Mouse (Mus musculus): Measurements from ENCODE around the gene Gdpd3. TPM values are rescaled to one million over a fixed set of nuclear protein-coding genes. Genes with fewer than 3 reads are reported as not detected.

Gene Gdpd3
- polyA plus RNA-seq, 1 experiment from 2014 or later = 0.54 TPM

DNA sequence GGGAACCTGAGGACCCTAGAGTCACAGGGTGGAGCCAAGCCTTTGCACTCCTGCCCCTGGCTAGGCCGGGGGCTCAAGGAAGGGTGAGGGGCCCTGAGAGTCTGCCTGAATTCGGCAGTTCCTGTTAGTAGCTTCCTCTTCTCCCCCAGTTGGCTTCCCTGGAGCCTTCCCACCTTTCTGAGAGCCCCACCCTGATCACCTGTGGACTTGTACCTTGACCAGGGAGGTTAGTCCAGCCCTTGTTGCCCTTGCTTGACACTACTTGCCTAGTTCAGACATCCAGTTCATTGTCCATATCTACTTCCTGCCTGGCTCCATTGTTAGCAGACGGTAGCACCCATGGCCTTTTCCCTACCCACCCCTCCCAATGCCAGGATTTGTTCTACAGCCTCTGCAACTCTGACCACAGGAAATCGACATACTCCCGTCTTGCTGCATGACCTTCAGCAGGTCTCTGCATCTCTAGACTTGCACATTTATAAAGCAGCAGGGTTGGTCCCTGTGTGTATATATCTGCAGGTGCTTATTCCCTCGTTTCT, 4.5 kb upstream of the Gdpd3 start:
- Histone ChIP-seq H3K4me1 (peaks cover 67% of the 10 kb centered on the region), H3K9me3 (replicated peaks) (no peaks in the 10 kb centered on the region), H3K27me3 (replicated peaks) (no peaks in the 10 kb centered on the region), H3K36me3 (peaks cover 49% of the 10 kb centered on the region), H3K4me2 (peak overlapping the region; percentile 100), H3K27ac (peak overlapping the region; percentile 42), H3K4me3 (no peak overlapping the region), H3K9ac (no peak overlapping the region)
- no peak for ATAC-seq
- WGBS (ENCODE audit: insufficient replicate concordance) = 40% methylated on average over 6 of the region's 6 CpGs

DNA sequence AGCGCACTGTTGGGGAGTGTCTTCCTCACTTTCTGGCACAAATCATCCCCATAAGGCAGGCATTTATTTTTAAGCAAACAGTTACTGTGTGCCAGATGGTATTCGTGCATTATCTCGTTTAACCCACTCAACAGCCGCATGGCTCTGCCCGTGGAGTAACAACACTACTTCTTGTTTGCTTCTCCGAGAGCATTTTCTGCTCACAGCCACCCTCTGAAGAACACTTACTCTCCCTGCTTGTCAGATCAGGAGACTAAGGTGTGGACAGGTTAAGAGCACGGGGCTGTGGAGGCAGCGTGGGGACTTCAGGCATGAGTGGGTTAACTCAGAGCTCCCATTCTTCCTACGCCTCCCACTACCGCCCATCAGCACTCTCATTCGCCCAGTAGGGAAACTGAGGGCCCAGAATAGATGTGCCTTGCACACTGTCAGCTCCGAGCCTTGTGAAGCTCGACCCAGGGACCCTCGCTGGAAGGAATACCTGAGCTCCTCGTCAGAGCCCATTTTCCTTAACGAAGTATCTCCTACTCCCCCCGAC, 3.6 kb upstream of the Gdpd3 start:
- Histone ChIP-seq H3K4me2 (no peak overlapping the region), H3K9me3 (replicated peaks) (no peaks in the 10 kb centered on the region), H3K4me1 (peaks cover 69% of the 10 kb centered on the region), H3K36me3 (peaks cover 58% of the 10 kb centered on the region), H3K27me3 (replicated peaks) (no peaks in the 10 kb centered on the region), H3K9ac (no peak overlapping the region), H3K27ac (0 out of 2 replicates have a peak overlapping the region, but pooled peaks have one; percentile 7), H3K4me3 (no peak overlapping the region)
- 62% methylated on average over 17 of the region's 17 CpGs for WGBS (ENCODE audit: insufficient replicate concordance)
- ATAC-seq = no peak

DNA sequence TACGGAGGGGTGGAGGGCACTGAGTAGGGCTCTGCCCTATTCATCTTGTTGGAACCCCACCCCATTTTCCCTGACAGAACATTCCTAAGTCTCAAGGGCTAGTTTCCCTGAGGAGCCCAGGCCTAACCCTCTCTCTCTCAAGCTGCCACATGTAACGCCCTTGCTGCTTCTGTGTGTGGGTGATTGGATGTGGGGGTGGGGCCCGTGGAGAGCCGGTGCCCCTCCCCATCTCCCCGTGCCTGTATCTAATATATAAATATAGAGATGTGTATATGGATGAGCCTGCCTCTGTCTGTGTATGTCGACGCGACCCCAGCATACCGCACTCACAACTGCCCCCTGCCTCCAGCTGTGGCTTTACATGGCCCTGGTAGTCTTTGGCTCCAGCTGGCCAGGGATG, 594 bp upstream of the Gdpd3 start:
- ATAC-seq = peak; percentile 16; the same call in 1 of the 2 replicates
- Histone ChIP-seq H3K9me3 (replicated peaks) (no peaks in the 10 kb centered on the region), H3K4me3 (no peak overlapping the region), H3K4me2 (no peak overlapping the region), H3K27me3 (replicated peaks) (no peaks in the 10 kb centered on the region), H3K36me3 (peaks cover 82% of the 10 kb centered on the region), H3K27ac (no peak overlapping the region), H3K4me1 (peaks cover 57% of the 10 kb centered on the region), H3K9ac (0 out of 2 replicates have a peak overlapping the region, but pooled peaks have one; percentile 2)
- 63% methylated on average over 9 of the region's 9 CpGs for WGBS (ENCODE audit: insufficient replicate concordance)

DNA sequence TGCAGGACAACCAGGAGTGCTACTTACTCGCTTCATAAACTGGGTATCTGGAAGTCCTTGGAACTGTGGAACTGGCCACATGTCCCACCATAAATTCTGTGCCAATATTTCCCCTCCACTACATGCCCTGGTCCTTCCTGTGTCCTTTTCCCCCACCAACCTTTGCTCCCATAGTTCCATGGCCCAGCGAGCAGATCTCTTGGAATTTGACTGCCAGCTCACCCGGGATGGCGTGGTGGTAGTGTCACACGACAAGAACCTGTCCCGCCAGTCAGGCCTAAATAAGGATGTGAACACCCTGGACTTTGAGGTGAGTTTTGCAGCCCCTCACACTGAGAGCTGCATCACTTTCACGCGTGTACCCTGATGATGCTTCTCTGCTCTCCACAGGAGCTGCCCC, 867 bp downstream of the Gdpd3 start:
- Histone ChIP-seq H3K27me3 (replicated peaks) (no peaks in the 10 kb centered on the region), H3K27ac (no peak overlapping the region), H3K4me1 (peaks cover 47% of the 10 kb centered on the region), H3K9ac (no peak overlapping the region), H3K4me2 (no peak overlapping the region), H3K36me3 (peaks cover 78% of the 10 kb centered on the region), H3K4me3 (no peak overlapping the region), H3K9me3 (replicated peaks) (no peaks in the 10 kb centered on the region)
- WGBS (ENCODE audit: insufficient replicate concordance) = 88% methylated on average over 8 of the region's 8 CpGs
- ATAC-seq = no peak

DNA sequence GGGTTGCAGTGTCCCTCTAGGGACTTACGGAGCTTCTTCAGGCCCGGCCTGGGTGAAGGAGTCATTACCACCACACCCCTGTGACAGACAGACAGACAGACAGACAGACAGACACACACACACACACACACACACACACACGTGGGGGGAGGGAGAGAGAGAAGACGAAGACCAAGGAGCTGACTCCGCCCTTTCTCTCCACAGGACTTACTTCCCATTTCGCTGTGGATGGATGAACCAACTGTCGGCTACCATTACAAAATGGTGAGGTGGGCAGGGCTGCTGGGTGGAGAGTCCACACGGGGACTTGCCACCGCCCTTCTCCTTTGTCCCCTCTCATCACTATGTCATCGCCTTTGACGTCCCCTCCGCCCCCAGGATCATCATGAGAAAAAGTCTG, 4.7 kb downstream of the Gdpd3 start:
- WGBS (ENCODE audit: insufficient replicate concordance) = 64% methylated on average over 11 of the region's 12 CpGs
- Histone ChIP-seq H3K27ac (no peak overlapping the region), H3K4me2 (no peak overlapping the region), H3K4me3 (no peak overlapping the region), H3K9me3 (replicated peaks) (no peaks in the 10 kb centered on the region), H3K9ac (no peak overlapping the region), H3K36me3 (peaks cover 53% of the 10 kb centered on the region), H3K27me3 (replicated peaks) (no peaks in the 10 kb centered on the region), H3K4me1 (peaks cover 38% of the 10 kb centered on the region)
- ATAC-seq = no peak

DNA sequence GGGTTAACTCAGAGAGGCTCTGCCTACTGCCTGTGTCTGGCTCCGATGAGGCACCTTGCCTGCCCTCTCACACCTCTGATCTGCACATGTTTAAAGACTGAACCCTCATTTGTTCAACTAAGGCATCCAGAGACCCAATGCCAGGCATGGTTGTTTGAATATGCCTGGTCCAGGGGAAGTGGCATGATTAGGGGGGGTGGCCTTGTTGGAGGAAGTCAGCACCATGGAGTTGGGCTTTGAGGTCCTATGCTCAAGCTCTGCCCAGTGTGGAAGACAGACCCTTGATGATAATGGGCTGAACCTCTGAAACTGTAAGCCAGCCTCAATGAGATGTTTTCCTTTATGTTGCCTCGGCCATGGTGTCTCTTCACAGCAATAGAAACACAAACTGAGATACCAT, 7.2 kb downstream of the Gdpd3 start:
- H3K9ac ChIP-seq = no peak overlapping the region
- H3K4me2 ChIP-seq = no peak overlapping the region
- H3K27ac ChIP-seq = no peak overlapping the region
- no peaks in the 10 kb centered on the region for H3K27me3 ChIP-seq (replicated peaks)
- ATAC-seq = no peak
- no peaks in the 10 kb centered on the region for H3K9me3 ChIP-seq (replicated peaks)
- WGBS (ENCODE audit: insufficient replicate concordance) = 71% methylated on average over 2 of the region's 2 CpGs
- H3K36me3 ChIP-seq = peaks cover 35% of the 10 kb centered on the region
- peaks cover 48% of the 10 kb centered on the region for H3K4me1 ChIP-seq
- no peak overlapping the region for H3K4me3 ChIP-seq

DNA sequence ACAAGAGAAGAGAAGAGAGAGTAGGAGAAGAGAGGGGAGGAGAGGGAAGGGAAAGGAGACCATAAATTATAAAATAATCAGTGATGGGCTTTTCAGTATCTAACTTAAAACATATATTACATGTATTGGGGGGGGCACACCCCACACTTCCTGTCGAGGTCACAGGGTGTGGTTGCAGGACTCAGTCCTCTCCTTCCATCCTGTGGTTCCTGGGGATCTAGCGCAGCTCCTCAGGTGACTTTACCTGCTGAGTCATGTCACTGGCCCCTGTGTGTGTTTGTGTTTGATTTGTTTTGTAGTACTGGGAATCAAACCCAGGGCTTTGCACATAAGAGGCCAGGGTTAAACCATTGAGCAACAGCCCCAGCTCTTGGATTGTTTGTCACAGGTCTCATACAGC, 8.3 kb downstream of the Gdpd3 start:
- H3K27ac ChIP-seq = no peak overlapping the region
- H3K9me3 ChIP-seq (replicated peaks) = no peaks in the 10 kb centered on the region
- no peak overlapping the region for H3K4me3 ChIP-seq
- H3K4me2 ChIP-seq = no peak overlapping the region
- H3K4me1 ChIP-seq = peaks cover 58% of the 10 kb centered on the region
- WGBS (ENCODE audit: insufficient replicate concordance) = 45% methylated on average over 2 of the region's 2 CpGs
- H3K27me3 ChIP-seq (replicated peaks) = no peaks in the 10 kb centered on the region
- ATAC-seq = no peak
- H3K36me3 ChIP-seq = peaks cover 38% of the 10 kb centered on the region
- no peak overlapping the region for H3K9ac ChIP-seq

DNA sequence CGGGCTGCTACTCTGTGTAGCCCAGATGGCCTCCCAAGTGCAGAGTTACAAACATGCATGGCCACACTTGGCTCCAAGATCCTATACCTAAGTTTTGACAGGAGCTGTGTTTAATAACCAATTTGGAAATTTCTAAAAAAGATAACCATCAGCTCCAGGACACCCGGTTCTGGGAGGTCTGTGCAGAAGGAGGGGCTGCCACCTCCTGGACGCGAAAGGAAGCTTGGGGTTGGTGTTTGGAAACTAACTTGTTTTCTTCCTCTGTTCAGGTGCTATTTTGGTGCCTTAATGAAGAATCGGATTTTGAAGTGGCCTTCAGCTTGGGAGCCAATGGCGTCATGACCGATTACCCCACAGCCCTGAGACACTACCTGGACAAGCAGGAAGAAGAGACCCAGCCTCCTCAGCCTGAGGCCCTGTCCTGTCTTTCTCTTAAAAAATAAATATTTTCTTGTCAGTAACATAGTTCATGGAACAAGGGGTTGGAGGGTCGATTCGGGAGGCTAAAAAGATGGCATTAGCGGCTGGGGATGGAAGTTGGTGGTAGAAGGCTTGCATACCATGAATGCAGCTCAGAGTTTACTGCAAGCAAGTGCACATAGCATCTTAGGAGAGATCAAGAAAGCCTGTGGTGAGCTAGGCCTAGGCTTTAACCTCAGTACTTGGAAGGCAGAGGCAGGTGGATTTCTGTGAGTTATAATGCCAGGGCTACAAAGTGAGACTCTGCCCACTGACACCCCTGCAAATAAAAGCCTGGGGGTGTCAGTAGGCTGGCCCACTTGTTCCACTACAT, 9.2 kb downstream of the Gdpd3 start:
- Histone ChIP-seq H3K4me3 (no peak overlapping the region), H3K36me3 (peaks cover 29% of the 10 kb centered on the region), H3K4me2 (peak overlapping the region; percentile 92; the same call in 1 of the 2 replicates), H3K9me3 (replicated peaks) (no peaks in the 10 kb centered on the region), H3K27me3 (replicated peaks) (no peaks in the 10 kb centered on the region), H3K9ac (peak overlapping the region; percentile 33), H3K27ac (peak overlapping the region; percentile 91; the same call in 1 of the 2 replicates), H3K4me1 (peaks cover 68% of the 10 kb centered on the region)
- 79% methylated on average over 10 of the region's 10 CpGs for WGBS (ENCODE audit: insufficient replicate concordance)
- ATAC-seq = no peak

DNA sequence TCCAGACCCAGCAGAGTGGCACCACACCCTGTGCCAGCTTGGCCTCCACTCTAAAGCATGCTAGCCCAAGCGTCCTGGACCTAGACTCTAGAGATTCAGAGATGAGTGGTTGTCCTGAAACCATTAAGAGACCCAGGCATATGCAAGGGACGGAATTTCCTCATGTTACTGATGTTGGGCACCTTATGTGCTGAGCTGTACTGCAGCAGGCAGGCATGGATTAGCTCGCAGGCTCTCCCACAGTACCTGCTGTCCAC, 9.8 kb downstream of the Gdpd3 start:
- H3K4me3 ChIP-seq = no peak overlapping the region; the same call in 1 of the 2 replicates

DNA sequence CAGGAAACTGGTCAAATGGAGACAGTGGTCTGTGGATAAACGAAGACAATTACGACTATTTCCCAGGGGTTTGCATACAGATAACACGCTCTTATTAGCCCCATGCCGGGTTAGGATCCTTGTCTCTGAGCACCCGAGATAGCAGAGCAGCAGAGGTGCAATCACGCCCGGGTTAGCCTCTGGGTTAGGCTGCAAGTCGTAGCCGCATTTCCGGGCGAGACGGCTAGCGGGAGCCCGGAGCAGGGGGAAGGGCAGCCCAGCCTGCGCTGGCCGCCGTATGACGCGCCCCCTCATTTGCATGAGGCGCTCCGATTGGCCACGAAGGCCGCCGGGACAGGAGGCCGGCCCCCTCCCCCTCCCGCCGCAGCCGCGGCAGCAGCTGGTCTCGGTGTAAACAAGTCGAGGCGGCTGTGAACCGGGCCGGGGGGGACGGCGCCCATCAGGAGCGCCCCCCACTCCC, 10.5 kb downstream of the Gdpd3 start, which contains the start of gene Ypel3:
Gene Ypel3, plus strand, starts transcription at position 358 of the 460 bp plus-strand sequence.
- Histone ChIP-seq H3K9me3 (replicated peaks) (no peaks in the 10 kb centered on the region), H3K27ac (peak within 1 kb of the TSS; percentile 91), H3K27me3 (replicated peaks) (no peaks in the 10 kb centered on the region), H3K9ac (peak within 1 kb of the TSS; percentile 98), H3K4me3 (peak within 1 kb of the TSS; percentile 76), H3K4me1 (peaks cover 75% of the 10 kb centered on the region), H3K4me2 (peak within 1 kb of the TSS; percentile 92), H3K36me3 (peaks cover 26% of the 10 kb centered on the region)
- ATAC-seq = peak; percentile 91
- 0% methylated on average over 37 of the region's 37 CpGs for WGBS (ENCODE audit: insufficient replicate concordance)

More for the DNA sequence above, 9.8 kb downstream of the Gdpd3 start:
- Histone ChIP-seq H3K9me3 (replicated peaks) (no peaks in the 10 kb centered on the region), H3K36me3 (peaks cover 29% of the 10 kb centered on the region), H3K27me3 (replicated peaks) (no peaks in the 10 kb centered on the region), H3K4me2 (peak overlapping the region; percentile 92), H3K9ac (peak overlapping the region; percentile 33), H3K4me1 (peaks cover 69% of the 10 kb centered on the region), H3K27ac (peak overlapping the region; percentile 91)
- WGBS (ENCODE audit: insufficient replicate concordance) = 67% methylated on average over 3 of the region's 3 CpGs
- no peak for ATAC-seq

DNA sequence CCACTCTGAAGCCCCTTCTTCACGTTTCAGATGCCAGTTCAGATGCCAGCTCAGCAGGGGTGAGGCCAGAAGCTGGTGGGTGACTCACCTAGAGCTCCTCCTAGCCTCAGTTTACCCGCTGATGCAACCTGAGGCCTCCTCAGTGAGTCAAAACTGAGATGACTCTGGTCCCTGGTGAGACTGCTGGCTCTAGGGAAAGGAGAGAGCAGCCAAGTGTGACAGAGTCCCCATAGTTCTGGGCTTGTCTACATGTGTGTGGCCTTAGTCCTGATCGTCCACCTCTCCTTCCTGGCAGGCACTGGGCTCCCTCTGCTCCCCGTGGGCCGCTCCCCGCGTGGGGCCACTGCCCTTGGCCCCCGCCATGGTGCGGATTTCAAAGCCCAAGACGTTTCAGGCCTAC, 11.3 kb downstream of the Gdpd3 start:
- WGBS (ENCODE audit: insufficient replicate concordance) = 55% methylated on average over 10 of the region's 10 CpGs
- no peak for ATAC-seq

DNA sequence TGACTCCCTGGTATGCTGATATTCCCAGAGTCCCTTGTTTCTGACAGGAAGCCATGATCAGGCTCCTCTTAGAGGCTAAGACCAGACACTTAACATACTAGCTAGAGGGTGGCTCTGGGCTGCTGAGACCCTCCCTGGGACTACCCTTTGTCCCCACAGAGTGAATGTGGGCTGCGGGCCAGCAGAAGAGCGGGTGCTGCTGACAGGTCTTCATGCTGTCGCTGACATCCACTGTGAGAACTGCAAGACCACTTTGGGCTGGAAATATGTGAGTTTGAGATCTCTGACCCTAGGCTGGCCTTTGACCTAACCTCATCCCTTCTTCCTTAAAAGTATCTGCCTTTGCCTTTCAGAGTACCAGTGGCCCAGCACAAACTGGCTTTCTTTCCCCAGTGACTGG, 12.0 kb downstream of the Gdpd3 start:
- Histone ChIP-seq H3K27ac (peak overlapping the region; percentile 91), H3K9ac (peak overlapping the region; percentile 98)
- 92% methylated on average over 3 of the region's 3 CpGs for WGBS (ENCODE audit: insufficient replicate concordance)

More for the DNA sequence above, 11.3 kb downstream of the Gdpd3 start:
- Histone ChIP-seq H3K9ac (peak overlapping the region; percentile 98), H3K4me1 (peaks cover 83% of the 10 kb centered on the region), H3K4me2 (peak overlapping the region; percentile 92), H3K9me3 (replicated peaks) (no peaks in the 10 kb centered on the region), H3K27me3 (replicated peaks) (no peaks in the 10 kb centered on the region), H3K27ac (peak overlapping the region; percentile 91), H3K36me3 (peaks cover 27% of the 10 kb centered on the region), H3K4me3 (peak overlapping the region; percentile 76)

More for the DNA sequence above, 12.0 kb downstream of the Gdpd3 start:
- no peaks in the 10 kb centered on the region for H3K27me3 ChIP-seq (replicated peaks)
- peaks cover 31% of the 10 kb centered on the region for H3K36me3 ChIP-seq
- no peaks in the 10 kb centered on the region for H3K9me3 ChIP-seq (replicated peaks)
- H3K4me1 ChIP-seq = peaks cover 87% of the 10 kb centered on the region
- peak overlapping the region; percentile 92 for H3K4me2 ChIP-seq
- H3K4me3 ChIP-seq = peak overlapping the region; percentile 76
- no peak for ATAC-seq
